Mouse (Mus musculus) lung, postnatal 4 days (tissue): ENCODE results near the gene Orm1.

Experiments
- DNase-seq, 2 experiments: peaks; one replicate each; pipeline ENCODE4 v3.0.0; 2021

Orm1 gene

GRCm38 (mm10) chr4:63344295-63344694, at the start of gene Orm1:
Gene Orm1, plus strand, starts transcription at chr4:63344560.
- DNase-seq = peak; percentile 33 to 63

GRCm38 (mm10) chr4:63295641-63296040, 48.7 kb upstream of the Orm1 start:
- no peak for DNase-seq

GRCm38 (mm10) chr4:63296263-63296662, 48.1 kb upstream of the Orm1 start:
- no peak for DNase-seq

- DNase-seq = no peak
Measured at GRCm38 (mm10) chr4:63296876-63297275, 47.5 kb upstream of the Orm1 start.

GRCm38 (mm10) chr4:63298191-63298590, 46.2 kb upstream of the Orm1 start:
- DNase-seq = no peak

GRCm38 (mm10) chr4:63302641-63303040, 41.7 kb upstream of the Orm1 start:
- no peak for DNase-seq

GRCm38 (mm10) chr4:63307175-63308062, 36.9 kb upstream of the Orm1 start:
- peak; percentile 89 to 90 for DNase-seq

- no peak for DNase-seq
Measured at GRCm38 (mm10) chr4:63308316-63308715, 36.0 kb upstream of the Orm1 start.

- peak; percentile 44 to 65 for DNase-seq
Measured at GRCm38 (mm10) chr4:63310247-63310855, 34.0 kb upstream of the Orm1 start.

GRCm38 (mm10) chr4:63311426-63311825, 32.9 kb upstream of the Orm1 start:
- DNase-seq = peak in 1 of 2 experiments; percentile 13

- peak in 1 of 2 experiments; percentile 10 for DNase-seq
Measured at GRCm38 (mm10) chr4:63314063-63314462, 30.3 kb upstream of the Orm1 start.

- DNase-seq = peak; percentile 20 to 57
Measured at GRCm38 (mm10) chr4:63316076-63316746, 28.1 kb upstream of the Orm1 start.

GRCm38 (mm10) chr4:63319566-63319965, 24.8 kb upstream of the Orm1 start:
- DNase-seq = peak; percentile 58 to 77

- DNase-seq = peak in 1 of 2 experiments; percentile 9
Measured at GRCm38 (mm10) chr4:63323275-63323815, 21.0 kb upstream of the Orm1 start.

- peak in 1 of 2 experiments; percentile 19 for DNase-seq
Measured at GRCm38 (mm10) chr4:63333403-63333802, 11.0 kb upstream of the Orm1 start.

- DNase-seq = peak in 1 of 2 experiments; percentile 4
Measured at GRCm38 (mm10) chr4:63338414-63339076, 5.8 kb upstream of the Orm1 start.

GRCm38 (mm10) chr4:63342491-63342890, 1.9 kb upstream of the Orm1 start:
- no peak for DNase-seq

- DNase-seq = no peak
Measured at GRCm38 (mm10) chr4:63343608-63344007, 752 bp upstream of the Orm1 start.

- peak in 1 of 2 experiments; percentile 19 for DNase-seq
Measured at GRCm38 (mm10) chr4:63345261-63345660, 901 bp downstream of the Orm1 start.

- peak in 1 of 2 experiments; percentile 10 for DNase-seq
Measured at GRCm38 (mm10) chr4:63346659-63347058, 2.3 kb downstream of the Orm1 start.

- DNase-seq = peak in 1 of 2 experiments; percentile 11
Measured at GRCm38 (mm10) chr4:63348524-63348923, 4.2 kb downstream of the Orm1 start.

- DNase-seq = peak in 1 of 2 experiments; percentile 32
Measured at GRCm38 (mm10) chr4:63355877-63356665, 11.7 kb downstream of the Orm1 start, which contains the start of gene Orm3. Gene Orm3, plus strand, starts transcription at chr4:63356162.
